Mouse (Mus musculus): ENCODE measurements around the gene Rnf208.
"Not testable (repeated sequence)": the region's sequence is repeated elsewhere in the genome, so short reads cannot be mapped to it uniquely, and the experiment has no call there.

Rnf208 gene

DNA sequence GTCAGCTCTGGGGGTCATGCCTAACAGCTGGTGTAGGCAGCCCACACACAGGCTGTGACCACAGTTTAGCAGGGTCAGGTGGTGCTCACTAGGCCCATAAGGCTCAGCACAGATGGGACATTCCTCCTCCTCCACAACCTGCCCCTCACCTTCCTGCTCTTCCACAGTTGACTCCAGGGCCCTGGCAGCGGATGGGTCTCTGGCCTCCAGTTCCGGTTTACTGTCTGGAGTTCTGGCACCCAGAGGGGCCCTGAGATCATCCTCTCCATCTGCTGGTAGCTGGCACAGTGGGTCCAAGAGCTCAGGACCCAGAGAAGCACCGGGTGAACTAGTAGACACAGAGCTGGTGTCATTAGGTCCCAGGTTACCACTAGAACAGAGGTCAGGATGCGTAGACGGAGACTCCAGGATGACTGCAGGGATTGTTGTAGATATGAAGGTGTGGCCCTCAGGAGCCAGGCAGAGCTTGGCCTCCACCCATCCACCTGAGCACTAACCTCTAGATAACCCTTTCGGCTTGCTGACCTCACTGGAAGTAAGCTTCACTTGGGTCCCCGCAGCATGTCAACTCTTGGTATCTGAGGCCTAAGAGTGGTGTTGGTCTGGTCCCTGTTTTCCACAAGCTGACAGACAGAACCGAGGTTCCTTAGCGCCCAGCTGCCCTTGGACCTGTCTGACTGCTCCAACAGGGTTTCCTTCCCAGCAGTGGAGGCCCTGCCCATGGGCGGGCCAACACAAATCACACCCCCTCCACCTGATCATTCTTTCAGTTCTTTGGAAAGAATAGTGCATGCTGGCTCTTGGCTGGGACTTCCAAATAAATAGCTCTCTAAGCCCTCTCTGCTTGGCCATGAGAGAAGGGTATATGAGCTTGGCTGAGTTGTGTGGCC is 4.4 kb downstream of the Rnf208 start, which contains the start of gene AL732309.1:
Gene AL732309.1 (minus strand): TSS at position 681 of the 890 bp plus-strand sequence.
- in situ Hi-C loops (cut with MseI, MboI), result no loop called here

DNA sequence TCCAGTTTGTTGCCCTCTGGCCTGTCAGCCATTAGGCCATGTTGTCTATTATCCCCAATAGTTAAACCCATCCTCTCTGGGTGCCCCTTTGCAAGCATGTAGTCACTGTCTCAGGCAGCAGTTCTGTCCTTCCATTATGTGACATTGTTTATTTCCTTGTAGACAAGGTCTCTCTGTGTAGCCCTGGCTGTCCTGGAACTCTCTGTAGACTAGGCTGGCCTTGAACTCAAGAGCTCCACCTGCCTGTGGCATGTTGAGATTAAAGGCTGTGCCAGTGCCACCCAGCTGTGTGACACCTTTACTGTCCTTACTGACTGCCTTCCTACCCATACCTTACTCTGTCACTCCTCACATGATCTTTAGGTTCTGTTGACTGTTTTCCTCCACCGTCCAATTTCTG is 10.3 kb downstream of the Rnf208 start:
- in situ Hi-C loops (cut with MseI, MboI), result no loop called here

DNA sequence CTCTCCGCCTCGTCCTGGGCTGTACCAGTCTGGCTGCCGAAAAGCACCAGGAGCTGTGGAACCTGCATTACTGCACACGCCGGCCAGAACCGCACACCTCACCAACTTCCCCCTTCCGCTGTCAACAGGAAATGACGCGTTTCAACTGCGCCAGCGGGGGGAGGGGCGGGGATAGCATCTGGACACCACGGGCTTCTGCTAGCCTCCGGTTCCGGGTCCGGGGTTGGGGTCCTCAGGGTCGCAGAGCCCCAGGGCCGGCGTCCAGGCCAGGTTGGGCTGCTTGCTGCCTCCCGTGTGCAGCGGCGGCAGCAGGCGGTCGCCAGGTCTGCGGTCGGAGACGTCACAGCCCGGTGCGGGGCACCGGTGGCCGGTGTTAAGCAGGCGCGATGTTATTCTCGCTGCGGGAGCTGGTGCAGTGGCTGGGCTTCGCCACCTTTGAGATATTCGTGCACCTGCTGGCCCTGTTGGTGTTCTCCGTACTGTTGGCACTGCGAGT is 13.3 kb downstream of the Rnf208 start, which contains the start of gene Tmem203:
Gene Tmem203 (plus strand): TSS at position 156 of the 496 bp plus-strand sequence.
- in situ Hi-C loops (cut with MseI, MboI), result no loop called here

DNA sequence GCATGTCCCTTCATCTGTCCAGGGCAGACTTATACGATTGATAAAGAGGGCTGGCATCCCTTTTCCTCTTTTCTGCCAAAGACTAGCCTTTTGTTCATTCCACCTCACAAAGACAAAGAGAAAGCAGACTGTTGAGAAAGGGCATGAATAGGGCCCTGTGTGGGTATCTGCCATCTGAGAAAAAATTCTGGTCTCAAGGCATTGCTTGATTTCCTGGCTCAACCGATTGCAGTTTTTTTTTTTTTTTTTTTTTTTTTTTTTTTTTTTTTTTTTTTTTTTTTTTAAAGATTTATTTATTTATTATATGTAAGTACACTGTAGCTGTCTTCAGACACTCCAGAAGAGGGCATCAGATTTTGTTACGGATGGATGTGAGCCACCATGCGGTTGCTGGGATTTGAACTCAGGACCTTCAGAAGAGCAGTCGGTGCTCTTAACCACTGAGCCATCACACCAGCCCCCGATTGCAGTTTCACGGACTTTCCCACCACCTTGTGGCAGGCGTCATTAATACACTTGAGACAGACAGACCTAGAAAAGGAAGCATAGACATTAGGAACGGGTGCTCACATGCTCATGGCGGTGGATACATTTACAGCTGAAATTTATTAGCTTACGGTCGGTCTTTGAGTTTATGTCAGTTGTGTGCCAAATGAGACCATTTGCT is 14.5 kb downstream of the Rnf208 start:
- in situ Hi-C loops (cut with MseI, MboI), result not testable (repeated sequence)

DNA sequence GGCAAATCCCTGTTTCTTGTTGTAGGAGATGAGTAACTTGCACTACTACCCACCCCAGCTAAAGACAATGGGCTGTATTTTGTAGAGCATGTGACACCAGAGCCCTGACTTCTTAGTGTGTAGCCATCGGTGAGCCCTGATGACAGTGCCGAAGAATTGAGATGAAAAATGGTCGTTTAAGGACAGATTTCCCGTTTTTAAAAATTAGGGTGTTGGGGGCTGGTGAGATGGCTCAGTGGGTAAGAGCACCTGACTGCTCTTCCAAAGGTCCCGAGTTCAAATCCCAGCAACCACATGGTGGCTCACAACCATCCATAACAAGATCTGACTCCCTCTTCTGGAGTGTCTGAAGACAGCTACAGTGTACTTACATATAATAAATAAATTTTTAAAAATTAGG is 15.2 kb downstream of the Rnf208 start:
- in situ Hi-C loops (cut with MseI, MboI), result not testable (repeated sequence)

DNA sequence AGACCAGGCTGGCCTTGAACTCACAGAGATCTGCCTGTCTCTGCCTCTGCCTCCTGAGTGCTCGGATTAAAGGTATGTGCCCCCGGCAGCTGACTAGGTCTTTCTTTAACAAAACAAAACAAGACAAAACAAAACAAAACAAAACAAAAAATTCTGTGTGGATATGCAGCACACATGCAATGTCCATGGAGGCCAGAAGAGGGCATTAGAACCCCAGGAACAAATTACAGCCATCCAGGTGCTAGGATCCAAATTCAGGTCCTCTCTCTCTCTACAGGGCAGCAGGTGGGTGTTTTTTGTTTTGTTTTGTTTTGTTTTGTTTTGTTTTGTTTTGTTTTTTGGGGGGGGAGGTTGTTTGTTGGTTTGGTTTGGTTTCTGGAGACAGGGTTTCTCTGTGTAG is 16.8 kb downstream of the Rnf208 start:
- in situ Hi-C loops (cut with MseI, MboI), result no loop called here

DNA sequence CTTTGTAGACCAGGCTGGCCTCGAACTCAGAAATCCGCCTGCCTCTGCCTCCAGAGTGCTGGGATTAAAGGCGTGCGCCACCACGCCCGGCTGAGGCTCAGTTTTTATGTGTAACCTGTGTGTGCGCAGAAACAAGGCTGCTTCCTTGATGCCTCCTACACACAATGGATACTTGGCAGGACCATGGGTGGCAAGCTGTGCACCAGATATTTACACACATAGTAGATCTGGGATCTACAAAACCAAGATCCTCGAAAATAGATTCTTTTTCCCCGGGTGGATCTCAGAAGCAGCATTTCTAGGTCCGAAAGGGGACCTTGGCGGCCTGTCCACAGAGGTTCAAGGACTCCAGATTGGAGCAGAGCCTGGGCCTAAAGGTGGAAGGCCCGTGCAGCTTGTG is 19.8 kb downstream of the Rnf208 start:
- in situ Hi-C loops (cut with MseI, MboI), result no loop called here

DNA sequence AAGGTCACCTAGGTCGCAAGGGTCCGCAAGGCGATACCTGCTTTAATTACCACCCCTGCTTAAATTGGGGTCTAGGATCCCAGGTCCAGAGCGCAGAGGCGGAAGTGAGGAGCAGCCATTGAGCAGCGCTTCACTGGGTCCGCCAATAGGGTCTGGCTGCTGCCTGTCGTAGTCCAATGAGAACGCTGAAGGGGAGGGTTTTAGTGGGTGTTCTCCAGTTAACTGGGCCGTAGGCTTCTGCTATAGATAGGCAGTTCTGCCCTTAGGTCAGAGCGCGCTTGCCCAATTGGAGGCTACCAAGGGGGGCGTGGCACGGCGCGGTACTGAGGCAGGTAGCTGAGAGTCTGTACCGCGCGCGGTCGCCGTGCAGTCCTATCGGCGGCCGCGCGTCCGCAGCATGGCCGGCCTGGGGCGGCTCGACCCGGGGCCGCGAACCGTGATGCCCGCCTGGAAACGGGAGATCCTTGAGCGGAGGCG is 20.3 kb downstream of the Rnf208 start, which contains the start of gene Tprn:
Gene Tprn (plus strand): TSS at position 328 of the 477 bp plus-strand sequence.
- in situ Hi-C loops (cut with MseI, MboI), result no loop called here

DNA sequence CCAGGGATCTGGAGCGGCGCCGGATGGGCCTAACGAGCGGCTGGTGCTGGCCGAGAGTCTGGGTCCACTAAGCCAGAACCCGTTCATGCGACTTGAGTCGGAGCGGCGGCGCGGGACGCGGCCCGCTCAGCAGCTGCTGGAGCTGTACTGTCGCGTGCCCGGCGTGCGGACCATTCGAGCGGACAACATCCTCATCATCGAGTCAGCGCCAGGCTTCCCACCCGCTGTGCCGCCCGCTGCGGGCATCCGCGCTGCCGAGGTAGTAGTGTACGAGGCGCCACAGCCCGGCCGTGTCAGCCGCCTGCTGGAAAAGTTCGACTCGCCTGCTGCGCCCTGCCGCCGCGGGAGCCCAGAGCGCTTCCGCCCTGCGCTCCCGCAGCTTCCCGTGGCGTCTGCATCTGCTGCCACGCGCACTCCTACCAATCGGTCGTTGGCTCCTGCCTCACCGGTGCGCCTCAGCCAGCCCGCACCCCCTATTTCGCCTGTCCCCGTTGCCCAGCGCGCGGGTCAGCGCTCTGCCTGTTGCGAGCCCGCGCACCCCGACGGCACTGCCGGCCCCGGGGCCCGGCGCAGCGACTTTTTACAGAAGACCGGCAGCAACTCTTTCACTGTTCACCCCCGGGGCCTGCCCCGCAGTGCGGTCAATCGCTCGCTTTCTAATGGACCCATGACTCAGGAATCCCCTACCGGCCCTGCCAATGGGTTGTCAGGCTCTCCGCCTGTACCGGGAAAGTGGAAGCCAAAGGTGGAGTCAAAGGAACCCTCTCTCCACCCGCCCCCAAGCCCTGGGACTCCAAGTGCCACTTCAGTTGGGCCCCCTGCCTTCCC is 21.0 kb downstream of the Rnf208 start:
- in situ Hi-C loops (cut with MseI, MboI), result no loop called here

DNA sequence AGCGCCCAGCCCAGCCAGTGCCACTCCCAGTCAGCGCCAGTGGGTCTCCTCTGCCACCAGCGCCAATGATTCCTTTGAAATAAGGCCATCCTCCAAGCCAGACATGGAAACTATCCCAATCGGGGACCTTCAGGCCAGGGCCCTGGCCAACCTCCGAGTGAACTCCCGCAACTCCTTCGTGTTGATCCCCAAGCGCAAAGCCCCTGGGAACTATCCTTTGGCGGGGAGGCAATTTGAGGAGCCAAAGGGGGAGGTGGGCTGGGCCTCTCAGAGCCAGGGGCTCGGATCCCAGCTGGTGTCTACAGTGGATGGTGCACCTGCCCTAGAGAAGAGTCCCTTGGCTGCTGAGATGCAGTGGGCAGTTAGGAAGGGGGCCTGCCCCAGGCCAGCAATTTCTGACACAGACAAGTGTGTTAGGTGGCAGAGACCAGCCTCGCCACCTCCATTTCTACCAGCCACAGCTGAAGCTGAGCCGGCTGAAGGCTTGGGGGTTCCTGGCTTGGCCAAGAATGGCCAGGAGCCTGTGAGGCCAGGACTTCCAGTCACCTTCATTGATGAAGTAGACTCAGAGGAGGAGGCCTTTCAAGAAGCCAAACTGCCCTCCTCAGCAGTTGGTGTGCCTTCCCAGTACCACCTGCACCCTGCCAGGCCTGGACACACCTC is 21.7 kb downstream of the Rnf208 start:
- in situ Hi-C loops (cut with MseI, MboI), result no loop called here

DNA sequence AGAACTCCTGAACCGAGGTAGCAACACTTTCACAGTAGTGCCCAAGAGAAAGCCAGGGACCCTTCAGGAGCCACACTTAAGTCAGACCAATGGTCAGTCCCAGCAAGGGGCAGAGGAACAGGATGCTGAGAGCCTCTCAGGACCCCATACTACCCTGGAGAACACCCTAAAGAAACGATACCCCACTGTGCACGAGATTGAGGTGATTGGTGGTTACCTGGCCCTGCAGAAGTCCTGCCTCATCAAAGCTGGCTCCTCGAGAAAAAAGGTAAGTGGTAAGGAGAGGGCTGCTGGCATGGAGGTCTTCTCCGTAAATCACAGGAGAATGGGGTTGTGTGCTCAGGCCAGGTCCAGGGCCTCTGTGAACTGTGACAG is 22.2 kb downstream of the Rnf208 start:
- in situ Hi-C loops (cut with MseI, MboI), result no loop called here

DNA sequence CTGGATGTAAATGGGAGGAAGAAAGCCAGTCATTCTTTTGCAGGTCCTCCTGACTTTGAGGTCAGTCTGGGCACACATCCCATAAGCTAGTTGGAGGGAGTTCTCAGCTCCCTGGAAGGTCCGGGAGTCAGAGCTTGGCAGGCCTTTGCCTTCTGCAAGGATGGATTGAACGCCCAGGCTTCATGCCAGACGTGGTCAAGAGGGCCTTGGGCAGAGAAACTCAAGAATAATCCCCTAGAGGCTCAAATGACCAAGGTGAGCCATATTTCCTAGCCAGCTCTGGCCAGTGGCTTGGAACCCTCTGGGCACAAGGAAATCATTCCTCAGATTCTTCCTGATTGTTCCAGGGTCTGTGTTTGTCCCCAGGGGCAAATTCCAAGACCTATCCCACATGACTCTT is 22.8 kb downstream of the Rnf208 start:
- in situ Hi-C loops (cut with MseI, MboI), result no loop called here

DNA sequence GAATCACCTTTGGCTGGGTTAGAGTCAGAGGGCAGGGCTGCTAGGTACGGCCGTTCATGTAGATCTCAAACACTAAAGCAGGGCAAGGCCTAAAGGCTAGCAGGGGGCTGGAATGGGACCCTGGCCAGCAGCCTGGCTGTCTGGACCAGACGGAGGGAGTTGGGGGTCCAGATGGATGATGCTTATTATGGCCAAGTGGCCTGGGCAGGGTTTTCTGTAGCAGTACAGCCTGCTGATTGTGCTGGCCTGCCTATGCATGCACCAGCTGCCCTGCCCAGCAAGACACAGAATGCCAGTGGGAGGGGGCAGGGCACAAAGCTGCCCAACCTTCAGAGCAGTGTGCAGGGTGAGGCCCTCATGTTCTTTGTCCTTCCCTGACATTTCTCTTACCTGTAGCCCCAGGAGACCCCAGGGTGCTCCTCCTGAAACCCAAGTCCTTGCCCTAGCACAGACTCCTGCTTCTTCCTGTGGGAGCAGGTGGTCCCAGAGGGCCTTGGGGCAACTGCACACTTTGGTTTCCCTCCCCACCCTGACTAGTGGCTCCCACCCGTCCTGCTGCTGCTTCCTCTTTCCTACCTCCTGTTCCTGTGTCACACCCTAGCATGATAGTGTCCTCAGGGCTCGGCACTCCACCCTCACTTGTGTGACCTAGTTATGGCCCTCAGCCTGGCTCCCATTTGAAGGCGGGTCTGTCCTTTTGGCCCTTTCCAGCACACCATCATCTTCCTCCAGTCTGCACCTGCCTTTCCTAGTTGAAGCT is 24.0 kb downstream of the Rnf208 start:
- in situ Hi-C loops (cut with MseI, MboI), result no loop called here

DNA sequence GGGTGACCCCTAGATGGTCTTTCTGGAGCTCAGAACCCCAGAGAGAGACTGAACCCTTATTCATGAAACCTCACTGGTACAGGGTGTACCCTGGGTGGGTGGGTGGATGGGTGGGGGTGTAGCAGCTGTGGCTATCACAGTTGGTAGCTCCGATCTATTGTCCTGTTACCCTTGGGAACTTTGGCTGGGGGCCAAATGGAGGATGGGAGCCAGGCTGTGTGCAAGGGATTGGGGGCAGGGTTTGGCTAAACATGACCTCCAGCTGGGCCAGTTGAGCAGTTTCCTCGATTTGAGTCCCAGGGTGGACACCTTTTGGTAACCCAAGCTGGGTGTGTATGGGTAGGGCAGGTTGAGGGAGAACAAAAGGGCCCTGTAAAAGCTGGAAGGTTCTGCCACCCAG is 24.7 kb downstream of the Rnf208 start:
- in situ Hi-C loops (cut with MseI, MboI), result no loop called here

DNA sequence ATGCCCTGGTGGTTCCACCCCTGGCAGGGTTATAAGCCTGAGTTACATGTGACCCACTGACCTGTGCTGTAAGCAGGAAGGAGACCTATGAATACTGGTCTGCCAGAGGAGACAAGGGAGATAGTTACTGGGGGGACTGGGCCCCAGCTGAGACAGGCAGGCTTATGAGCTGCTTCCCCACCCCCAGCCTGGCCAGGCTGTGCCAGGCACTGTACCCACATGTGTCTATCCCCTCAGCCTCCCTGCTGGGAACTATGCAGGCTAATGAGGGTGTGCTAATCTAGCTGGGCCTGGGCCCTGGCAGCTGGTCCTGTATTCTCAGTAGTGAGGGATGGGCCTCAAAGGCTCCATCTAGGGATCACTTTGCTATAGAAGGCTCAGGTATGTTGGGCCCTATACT is 25.2 kb downstream of the Rnf208 start:
- in situ Hi-C loops (cut with MseI, MboI), result no loop called here

DNA sequence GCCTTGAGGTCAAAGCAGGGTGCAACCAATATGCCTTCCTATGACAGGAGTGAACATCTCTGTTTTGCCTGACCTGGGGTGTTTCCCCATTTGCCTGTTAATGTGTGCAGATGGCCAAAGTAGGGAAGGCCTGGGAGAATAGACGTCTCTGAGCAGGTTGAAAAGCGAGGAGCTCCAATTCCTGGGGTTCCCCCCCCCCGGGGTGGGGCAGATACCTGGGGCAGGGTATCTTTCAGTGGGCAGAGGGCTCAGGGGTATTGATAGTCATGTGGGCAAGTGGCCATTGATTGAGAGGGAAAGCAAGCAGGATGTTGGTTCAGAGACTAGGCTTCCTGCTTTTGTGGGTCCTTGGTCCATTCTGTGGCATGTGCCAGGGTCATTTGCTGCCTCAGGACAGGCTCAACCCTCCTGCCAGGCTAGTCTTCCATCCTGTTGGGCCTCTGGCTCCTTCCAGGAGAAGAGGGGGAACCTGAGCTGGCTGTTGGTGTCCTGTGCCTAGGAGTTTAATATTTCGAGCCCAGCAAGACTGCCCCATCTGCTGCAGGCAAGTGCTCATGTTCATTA is 25.8 kb downstream of the Rnf208 start:
- in situ Hi-C loops (cut with MseI, MboI), result no loop called here

DNA sequence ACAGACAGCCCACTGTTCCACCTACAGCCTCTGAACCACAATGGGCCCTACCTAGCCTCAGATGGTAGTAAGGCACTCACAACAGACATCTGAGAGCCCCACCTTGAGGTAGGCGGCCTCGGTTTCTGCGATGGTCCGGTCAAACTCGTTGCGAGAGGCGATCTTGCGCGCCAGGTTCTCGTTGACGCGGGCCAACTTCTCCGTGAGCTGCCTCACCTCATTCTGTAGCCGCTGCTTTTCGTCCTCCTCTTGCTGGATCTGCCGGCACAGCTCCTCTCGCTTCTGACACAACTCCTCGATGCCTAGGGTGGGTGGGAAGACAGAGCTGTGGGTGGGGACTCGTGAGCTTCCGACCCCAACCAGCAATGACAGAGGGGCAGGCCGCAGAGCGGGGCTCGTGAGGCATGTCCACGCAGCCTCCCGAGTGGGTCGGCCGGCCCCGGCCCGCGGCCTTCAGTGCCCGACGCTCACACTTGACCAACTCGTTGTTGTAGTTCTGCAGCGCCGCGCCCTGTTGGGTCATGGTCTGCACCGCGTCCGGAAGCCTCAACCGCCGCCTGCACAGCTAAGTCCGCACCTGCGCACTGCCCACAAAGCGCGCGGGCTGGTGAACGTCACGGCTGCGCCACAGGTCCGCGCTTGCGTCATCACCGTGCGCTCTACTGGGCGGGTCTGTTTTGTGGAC is 29.9 kb downstream of the Rnf208 start, which contains the start of the genes Ssna1 and Anapc2:
Gene Ssna1 (minus strand): TSS at position 612 of the 685 bp plus-strand sequence.
Gene Anapc2 (plus strand): TSS at position 652 of the 685 bp plus-strand sequence.
- in situ Hi-C loops (cut with MseI, MboI), result no loop called here

DNA sequence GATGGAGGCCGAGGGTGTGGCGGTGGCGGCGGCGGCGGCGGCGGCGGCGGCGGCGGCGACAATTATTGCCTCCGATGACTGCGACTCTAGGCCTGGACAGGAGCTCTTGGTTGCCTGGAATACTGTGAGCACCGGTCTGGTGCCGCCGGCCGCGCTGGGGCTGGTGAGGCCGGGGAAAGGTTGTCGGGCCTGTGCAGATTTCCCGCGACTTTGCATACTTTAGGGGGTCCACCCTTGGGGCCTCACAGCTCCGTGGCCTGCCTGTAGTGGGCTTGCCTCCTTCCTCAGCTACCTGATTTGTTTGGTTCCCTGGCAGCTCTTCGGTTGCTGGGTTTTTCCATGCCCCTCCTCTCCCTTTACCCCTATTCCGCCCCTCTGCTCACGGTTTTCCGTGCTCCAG is 30.5 kb downstream of the Rnf208 start:
- in situ Hi-C loops (cut with MseI, MboI), result no loop called here

DNA sequence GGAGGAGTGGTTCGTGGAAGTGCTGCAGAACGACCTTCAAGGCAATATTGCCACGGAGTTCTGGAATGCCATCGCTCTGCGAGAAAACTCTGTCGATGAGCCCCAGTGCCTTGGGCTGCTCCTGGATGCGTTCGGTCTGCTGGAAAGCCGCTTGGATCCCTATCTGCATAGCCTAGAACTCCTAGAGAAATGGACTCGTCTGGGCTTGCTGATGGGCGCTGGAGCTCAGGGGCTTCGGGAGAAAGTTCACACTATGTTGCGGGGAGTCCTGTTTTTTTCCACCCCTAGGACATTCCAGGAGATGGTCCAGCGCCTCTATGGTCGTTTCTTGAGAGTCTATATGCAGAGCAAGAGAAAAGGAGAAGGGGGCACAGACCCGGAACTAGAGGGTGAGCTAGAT is 31.0 kb downstream of the Rnf208 start:
- in situ Hi-C loops (cut with MseI, MboI), result no loop called here
